Mouse (Mus musculus): ENCODE results near the gene Pafah1b3.

DNA sequence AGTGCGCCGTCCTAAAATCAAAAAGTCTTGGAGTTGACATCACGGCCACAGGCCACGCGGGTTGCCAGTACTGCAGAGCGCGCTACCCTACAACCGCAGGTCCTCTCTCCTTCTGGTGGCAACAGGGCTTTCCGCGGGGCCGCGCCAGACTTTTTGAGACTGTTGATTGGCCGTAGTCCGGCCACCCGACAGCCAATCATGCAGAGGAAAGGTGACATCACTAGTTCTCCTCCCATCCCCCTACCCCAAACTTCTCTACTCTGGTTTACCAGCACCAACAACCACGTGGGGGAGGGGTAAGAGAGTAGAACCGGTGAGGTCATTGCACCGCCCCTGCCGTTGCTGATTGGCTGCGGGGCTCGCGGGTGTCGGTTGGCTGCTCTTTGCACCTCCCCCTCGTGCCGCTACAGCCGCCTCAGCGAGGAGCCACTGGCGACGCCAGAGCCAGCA lies 30.5 kb downstream of the Pafah1b3 start, which contains the start of gene Cic:
- TF ChIP-seq NANOG (IDR thresholded peaks at IDR 0.05; ENCODE audit: borderline replicate concordance, low read length) (no peak), CTCF (conservative IDR thresholded peaks at IDR 0.05; ENCODE audit: low read length) (no peak)
